Mouse (Mus musculus): ENCODE data around the gene Gm11236. TPM values are rescaled to one million over a fixed set of nuclear protein-coding genes. Genes with fewer than 3 reads are reported as not detected.
"Not testable (repeated sequence)": the region's sequence is repeated elsewhere in the genome, so short reads cannot be mapped to it uniquely, and the experiment has no call there.

Gm11236 gene
- polyA plus RNA-seq (2016; fragmentation: Nextera tagmentation; extraction: Ambion mirVana), result not detected in 2 replicates

GRCm38 (mm10) chr4:73637821-73638220 is at the start of gene Gm11236:
Gene Gm11236 (plus strand): TSS chr4:73638121.
- not testable (repeated sequence) for H3K27ac ChIP-seq (replicated peaks); H3K4me3 ChIP-seq; H3K36me3 ChIP-seq; H3K4me1 ChIP-seq; H3K27me3 ChIP-seq (ENCODE audit: low read depth, poor library complexity, severe bottlenecking); H3K9me3 ChIP-seq (replicated peaks); DNase-seq (ENCODE audit: low spot score)
- WGBS, result no CpG with 5 or more reads among the region's 4 CpGs

- DNase-seq (ENCODE audit: low spot score), result no peak
- Histone ChIP-seq H3K36me3 (no peaks in the 10 kb centered on the region), H3K4me3 (no peak overlapping the region), H3K9me3 (replicated peaks) (no peaks in the 10 kb centered on the region), H3K4me1 (no peaks in the 10 kb centered on the region), H3K27me3 (ENCODE audit: low read depth, poor library complexity, severe bottlenecking) (no peaks in the 10 kb centered on the region), H3K27ac (replicated peaks) (no peak overlapping the region)
- WGBS, result 12% methylated on average over 3 of the region's 3 CpGs
These were observed 38.7 kb upstream of the Gm11236 start for GRCm38 (mm10) chr4:73599248-73599647.

- no CpG with 5 or more reads among the region's 3 CpGs for WGBS
These were observed 30.3 kb upstream of the Gm11236 start, which contains the start of gene Gm11238 for GRCm38 (mm10) chr4:73607581-73607980. Gene Gm11238 (plus strand): TSS chr4:73607881.

GRCm38 (mm10) chr4:73622684-73623083 is 15.2 kb upstream of the Gm11236 start, which contains the start of gene Gm11237:
Gene Gm11237 (plus strand): TSS chr4:73622984.
- H3K27ac ChIP-seq (replicated peaks); H3K9me3 ChIP-seq (replicated peaks); H3K4me1 ChIP-seq; H3K27me3 ChIP-seq (ENCODE audit: low read depth, poor library complexity, severe bottlenecking); DNase-seq (ENCODE audit: low spot score); H3K36me3 ChIP-seq; H3K4me3 ChIP-seq: not testable (repeated sequence)
- WGBS, result no CpG with 5 or more reads among the region's 3 CpGs

More at GRCm38 (mm10) chr4:73607581-73607980, 30.3 kb upstream of the Gm11236 start, which contains the start of gene Gm11238:
- not testable (repeated sequence) for H3K36me3 ChIP-seq; H3K4me1 ChIP-seq; H3K4me3 ChIP-seq; H3K9me3 ChIP-seq (replicated peaks); H3K27ac ChIP-seq (replicated peaks); DNase-seq (ENCODE audit: low spot score); H3K27me3 ChIP-seq (ENCODE audit: low read depth, poor library complexity, severe bottlenecking)

- H3K9me3 ChIP-seq (replicated peaks); H3K4me3 ChIP-seq; H3K27ac ChIP-seq (replicated peaks); H3K4me1 ChIP-seq; H3K27me3 ChIP-seq (ENCODE audit: low read depth, poor library complexity, severe bottlenecking); H3K36me3 ChIP-seq; DNase-seq (ENCODE audit: low spot score): not testable (repeated sequence)
- 83% methylated on average over 4 of the region's 4 CpGs for WGBS
These were observed 23.9 kb downstream of the Gm11236 start for GRCm38 (mm10) chr4:73661864-73662263.

- no CpG with 5 or more reads among the region's 4 CpGs for WGBS
- not testable (repeated sequence) for H3K9me3 ChIP-seq (replicated peaks); H3K4me3 ChIP-seq; DNase-seq (ENCODE audit: low spot score); H3K27me3 ChIP-seq (ENCODE audit: low read depth, poor library complexity, severe bottlenecking); H3K27ac ChIP-seq (replicated peaks); H3K36me3 ChIP-seq; H3K4me1 ChIP-seq
These were observed 30.1 kb downstream of the Gm11236 start, which contains the start of gene Gm11239 for GRCm38 (mm10) chr4:73668054-73668453. Gene Gm11239 (plus strand): TSS chr4:73668354.

GRCm38 (mm10) chr4:73683216-73683615 is 45.3 kb downstream of the Gm11236 start, which contains the start of gene Gm428:
Gene Gm428 (plus strand): TSS chr4:73683516.
- H3K4me3 ChIP-seq; H3K4me1 ChIP-seq; H3K36me3 ChIP-seq; H3K9me3 ChIP-seq (replicated peaks); H3K27ac ChIP-seq (replicated peaks); H3K27me3 ChIP-seq (ENCODE audit: low read depth, poor library complexity, severe bottlenecking); DNase-seq (ENCODE audit: low spot score): not testable (repeated sequence)
- WGBS, result 92% methylated on average over 2 of the region's 4 CpGs

Other genes with a start within 250 kb of the Gm11236 start
- gene Gm11487, start 233.0 kb upstream of the Gm11236 start, polyA plus RNA-seq (2016; fragmentation: Nextera tagmentation; extraction: Ambion mirVana), result not detected in 2 replicates
- gene Gm11238, start 30.2 kb upstream of the Gm11236 start, polyA plus RNA-seq (2016; fragmentation: Nextera tagmentation; extraction: Ambion mirVana), result not detected in 2 replicates
- not detected in 2 replicates for gene Gm11237, start 15.1 kb upstream of the Gm11236 start, polyA plus RNA-seq (2016; fragmentation: Nextera tagmentation; extraction: Ambion mirVana)
- not detected in 2 replicates for gene Gm11239, start 30.2 kb downstream of the Gm11236 start, polyA plus RNA-seq (2016; fragmentation: Nextera tagmentation; extraction: Ambion mirVana)
- not detected in 2 replicates for gene Gm428, start 45.4 kb downstream of the Gm11236 start, polyA plus RNA-seq (2016; fragmentation: Nextera tagmentation; extraction: Ambion mirVana)
- 0.30 and 0.35 TPM in 2 replicates for gene Rasef, start 152.9 kb downstream of the Gm11236 start, polyA plus RNA-seq (2016; fragmentation: Nextera tagmentation; extraction: Ambion mirVana)
- gene Gm11758, start 238.1 kb downstream of the Gm11236 start, polyA plus RNA-seq (2016; fragmentation: Nextera tagmentation; extraction: Ambion mirVana), result not detected in 2 replicates

Data from midbrain, embryonic 10.5 days (tissue).